Mouse (Mus musculus) cerebral cortex, adult 2 months (tissue): ENCODE results near the gene Klf1.

Experiments
- WGBS: fragments of 180-500 bp; shearing (Covaris S2); methylation state at CpG from one replicate; pipeline ENCODE4 v1.1.7; 2018; 5-methylcytosine and 5-hydroxymethylcytosine counted together

Klf1 gene

GRCm38 (mm10) chr8:84901752-84902151, at the start of gene Klf1:
TSS of gene Klf1 (plus strand) at chr8:84901928.
- WGBS, result 78% methylated on average over 3 of the region's 3 CpGs

- 92% methylated on average over 3 of the region's 3 CpGs for WGBS
Measured at GRCm38 (mm10) chr8:84856434-84856833, 45.3 kb upstream of the Klf1 start.

- under 1% methylated on average over 39 of the region's 39 CpGs for WGBS
Measured at GRCm38 (mm10) chr8:84856864-84857441, 44.8 kb upstream of the Klf1 start, which contains the start of gene Farsa. TSS of gene Farsa (plus strand) at chr8:84856989.

GRCm38 (mm10) chr8:84871376-84872308, 30.1 kb upstream of the Klf1 start, which contains the start of gene Syce2:
TSS of gene Syce2 (plus strand) at chr8:84872111.
- WGBS, result 10% methylated on average over 46 of the region's 46 CpGs

GRCm38 (mm10) chr8:84872309-84872965, 29.3 kb upstream of the Klf1 start:
- 5% methylated on average over 54 of the region's 54 CpGs for WGBS

GRCm38 (mm10) chr8:84873016-84873415, 28.7 kb upstream of the Klf1 start:
- WGBS, result 90% methylated on average over 4 of the region's 4 CpGs

GRCm38 (mm10) chr8:84874339-84874738, 27.4 kb upstream of the Klf1 start:
- WGBS, result 95% methylated on average over 3 of the region's 3 CpGs

- 70% methylated on average over 3 of the region's 3 CpGs for WGBS
Measured at GRCm38 (mm10) chr8:84877297-84878035, 24.3 kb upstream of the Klf1 start.

GRCm38 (mm10) chr8:84878915-84879314, 22.8 kb upstream of the Klf1 start:
- WGBS, result 89% methylated on average over 1 of the region's 1 CpGs

GRCm38 (mm10) chr8:84884728-84885127, 17.0 kb upstream of the Klf1 start:
- WGBS, result 85% methylated on average over 4 of the region's 4 CpGs

GRCm38 (mm10) chr8:84888280-84888679, 13.4 kb upstream of the Klf1 start:
- WGBS, result 94% methylated on average over 3 of the region's 3 CpGs

GRCm38 (mm10) chr8:84889141-84889540, 12.6 kb upstream of the Klf1 start:
- 95% methylated on average over 1 of the region's 1 CpGs for WGBS

GRCm38 (mm10) chr8:84892993-84893708, 8.6 kb upstream of the Klf1 start:
- 10% methylated on average over 31 of the region's 31 CpGs for WGBS

- WGBS, result under 1% methylated on average over 11 of the region's 11 CpGs
Measured at GRCm38 (mm10) chr8:84893709-84894134, 8.0 kb upstream of the Klf1 start, which contains the start of gene Gcdh. TSS of gene Gcdh (minus strand) at chr8:84893921.

GRCm38 (mm10) chr8:84895963-84896362, 5.8 kb upstream of the Klf1 start:
- 69% methylated on average over 5 of the region's 5 CpGs for WGBS

- 74% methylated on average over 4 of the region's 4 CpGs for WGBS
Measured at GRCm38 (mm10) chr8:84901071-84901470, 657 bp upstream of the Klf1 start.

GRCm38 (mm10) chr8:84902367-84902919, 715 bp downstream of the Klf1 start:
- WGBS, result 15% methylated on average over 24 of the region's 24 CpGs

GRCm38 (mm10) chr8:84902920-84903661, 1.4 kb downstream of the Klf1 start:
- WGBS, result 1% methylated on average over 68 of the region's 68 CpGs

- 74% methylated on average over 7 of the region's 7 CpGs for WGBS
Measured at GRCm38 (mm10) chr8:84904351-84904750, 2.6 kb downstream of the Klf1 start.

- WGBS, result 93% methylated on average over 9 of the region's 9 CpGs
Measured at GRCm38 (mm10) chr8:84907037-84907436, 5.3 kb downstream of the Klf1 start.
